Mouse (Mus musculus) intestine, postnatal 0 days (tissue): Measurements from ENCODE around the gene Rbm15b. TPM values are rescaled to one million over a fixed set of nuclear protein-coding genes. Genes with fewer than 3 reads are reported as not detected.
A peak's percentile ranks its signal among the peaks of the same experiment; 100 is the strongest.

ENCODE experiments used
- ATAC-seq: fragments of 200-750 bp; cut with Nextera tagmentation; 2 replicates; pipeline ENCODE4 v1.8.0; 2017; ENCODE audit warnings: mild to moderate bottlenecking, moderate TSS enrichment, moderate library complexity
- H3K27ac ChIP-seq: fragments of 300-500 bp; sonication (generic); 2 replicates; pipeline ENCODE4 v1.5.1; 2014; ENCODE audit warnings: mild to moderate bottlenecking, low read depth, low read length, moderate library complexity
- H3K27me3 ChIP-seq: fragments of 300-500 bp; sonication (generic); replicated peaks from 2 replicates; pipeline ENCODE4 v1.6.1; 2014; ENCODE audit warnings: low read length, mixed read lengths; ENCODE audit not compliant: control insufficient read depth, insufficient read depth
- H3K36me3 ChIP-seq: fragments of 300-500 bp; sonication (generic); 2 replicates; pipeline ENCODE4 v1.6.1; 2014; ENCODE audit warnings: mild to moderate bottlenecking, moderate library complexity; ENCODE audit not compliant: control insufficient read depth, insufficient read depth
- H3K4me1 ChIP-seq: fragments of 300-500 bp; sonication (generic); replicated peaks from 2 replicates; pipeline ENCODE4 v1.6.1; 2014; ENCODE audit warnings: antibody characterized with exemption, low read length, mixed read lengths; ENCODE audit not compliant: control insufficient read depth, insufficient read depth
- H3K4me2 ChIP-seq: fragments of 300-500 bp; sonication (generic); replicated peaks from 2 replicates; pipeline ENCODE4 v1.6.1; 2014; ENCODE audit warnings: low read depth, mild to moderate bottlenecking, moderate library complexity
- H3K4me3 ChIP-seq: fragments of 300-500 bp; sonication (generic); 2 replicates; pipeline ENCODE4 v1.5.1; 2014; ENCODE audit warnings: low read depth, low read length
- H3K9ac ChIP-seq: fragments of 300-500 bp; sonication (generic); 2 replicates; pipeline ENCODE4 v1.6.1; 2014; ENCODE audit warnings: mild to moderate bottlenecking, low read depth, low read length
- H3K9me3 ChIP-seq: fragments of 300-500 bp; sonication (generic); 2 replicates; pipeline ENCODE4 v1.6.1; 2016; ENCODE audit warnings: mixed run types; ENCODE audit not compliant: control insufficient read depth
- CTCF ChIP-seq: sonication (generic); IDR thresholded peaks from 2 replicates; pipeline ENCODE4 v1.5.1; 2016; ENCODE audit warnings: low read depth, mild to moderate bottlenecking, control low read depth, antibody characterized with exemption, moderate library complexity
- WGBS: fragments of 180-500 bp; shearing (Covaris S2); extraction: QIAGEN DNeasy Blood & Tissue Kit; methylation state at CpG from one replicate; pipeline ENCODE4 v1.1.7; 2014; 5-methylcytosine and 5-hydroxymethylcytosine counted together
- polyA plus RNA-seq: library from polyadenylated mRNA; unstranded; fragments of >200 nt; fragmentation: Nextera tagmentation; extraction: Ambion mirVana; gene quantifications from 2 replicates; pipeline ENCODE4 v1.2.1, GENCODE M21; 2015

Rbm15b gene
- polyA plus RNA-seq, 1 experiment from 2014 or later: 3.7 TPM

DNA sequence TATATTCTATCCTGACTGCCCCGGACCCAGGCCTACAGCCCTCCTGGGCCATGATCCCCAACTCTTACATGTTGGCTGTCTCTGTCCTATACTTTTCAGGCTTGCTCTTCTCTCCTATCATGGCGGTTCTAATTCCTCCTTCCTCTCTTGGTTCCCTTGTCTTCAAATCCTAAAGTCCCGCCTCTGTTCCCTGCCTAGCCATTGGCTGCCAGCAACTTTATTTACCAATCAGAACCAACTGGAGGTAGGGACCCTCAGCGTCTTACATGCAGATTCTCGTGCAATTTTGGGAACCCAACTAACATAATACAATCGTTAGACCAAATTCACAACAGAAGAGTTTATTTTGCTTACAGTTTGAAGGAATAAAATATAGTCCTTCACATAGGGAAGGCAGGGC lies 44.4 kb downstream of the Rbm15b start:
- no peak overlapping the region for H3K9ac ChIP-seq
- H3K9me3 ChIP-seq: no peaks in the 10 kb centered on the region
- no peak overlapping the region for H3K4me3 ChIP-seq
- no peaks in the 10 kb centered on the region for H3K4me1 ChIP-seq
- peaks cover 62% of the 10 kb centered on the region for H3K36me3 ChIP-seq
- H3K27me3 ChIP-seq: no peaks in the 10 kb centered on the region
- no peak overlapping the region for H3K27ac ChIP-seq
- TF ChIP-seq CTCF: no peak
- no peak overlapping the region for H3K4me2 ChIP-seq
- ATAC-seq: no peak
- 96% methylated on average over 6 of the region's 6 CpGs for WGBS

DNA sequence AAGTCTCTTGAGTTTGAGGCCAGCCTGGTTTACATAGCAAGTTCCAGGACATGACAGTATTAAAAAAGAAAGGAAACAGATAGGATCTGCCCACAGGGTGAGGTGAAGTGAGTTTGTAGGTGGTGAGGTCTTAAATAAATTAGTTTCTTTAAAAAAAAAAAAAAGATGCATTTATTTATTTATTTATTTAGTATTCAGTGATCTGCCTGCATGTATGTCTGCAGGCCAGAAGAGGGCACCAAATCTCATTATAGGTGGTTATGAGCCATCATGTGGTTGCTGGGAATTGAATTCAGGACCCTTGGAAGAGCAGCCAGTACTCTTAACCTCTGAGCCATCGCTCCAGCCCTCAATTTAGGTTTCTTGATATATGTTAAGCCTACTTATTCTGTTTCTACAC lies 46.7 kb downstream of the Rbm15b start:
- Histone ChIP-seq H3K9me3 (no peaks in the 10 kb centered on the region), H3K4me3 (no peak overlapping the region), H3K36me3 (peaks cover 60% of the 10 kb centered on the region), H3K4me2 (no peak overlapping the region), H3K4me1 (no peaks in the 10 kb centered on the region), H3K9ac (no peak overlapping the region), H3K27me3 (no peaks in the 10 kb centered on the region), H3K27ac (no peak overlapping the region)
- ATAC-seq: no peak
- WGBS: 97% methylated on average over 1 of the region's 1 CpGs
- TF ChIP-seq CTCF: peak; percentile 50

Other genes starting within 250 kb of the Rbm15b start
- not detected in 2 replicates for gene Grm2, start 231.3 kb downstream of the Rbm15b start, polyA plus RNA-seq
- 100 and 109 TPM in 2 replicates for gene Tex264, start 201.5 kb downstream of the Rbm15b start, polyA plus RNA-seq
- gene Rad54l2, start 98.2 kb downstream of the Rbm15b start, polyA plus RNA-seq: 1.9 and 3.0 TPM in 2 replicates
- gene Dcaf1, start 65.6 kb downstream of the Rbm15b start, polyA plus RNA-seq: 4.8 and 5.2 TPM in 2 replicates
- gene Manf, start 4.6 kb upstream of the Rbm15b start, polyA plus RNA-seq: 211 and 214 TPM in 2 replicates